Mouse (Mus musculus) gastrocnemius, adult 2 months (tissue): ENCODE measurements at regions not wholly inside any gene's neighbourhood (a gene's known extent, or its start where the extent isn't known, plus 50 kb on each side); places are given as distances from the start of the nearest gene placed in this dataset.
A peak's percentile ranks its signal among the peaks of the same experiment; 100 is the strongest.

Experiments
- DNase-seq: peaks from one replicate; pipeline ENCODE4 v3.0.0; 2022
- H3K27ac ChIP-seq: fragments of 200-600 bp; 2 replicates; pipeline ENCODE4 v1.8.1; 2022; ENCODE audit warnings: mild to moderate bottlenecking
- H3K4me3 ChIP-seq: fragments of 200-600 bp; 2 replicates; pipeline ENCODE4 v1.8.1; 2022; ENCODE audit warnings: mild to moderate bottlenecking, moderate library complexity
- CTCF ChIP-seq: fragments of 200-600 bp; IDR thresholded peaks from 2 replicates; pipeline ENCODE4 v1.8.1; 2022; ENCODE audit warnings: antibody characterized with exemption, mild to moderate bottlenecking, moderate library complexity
- intact Hi-C: fragments of 180-260 bp; cut with DNase I; formaldehyde crosslinking; loops from one replicate; pipeline ENCODE4 v1.15.1; 2025

GRCm38 (mm10) chr13:59204506-59204905, 380.5 kb downstream of the Agtpbp1 start:
- intact Hi-C loops: no loop called here
- no peak overlapping the region for H3K27ac ChIP-seq
- no peak for DNase-seq
- no peak overlapping the region for H3K4me3 ChIP-seq
- no peak for TF ChIP-seq CTCF

- Histone ChIP-seq H3K4me3 (no peak overlapping the region), H3K27ac (no peak overlapping the region)
- TF ChIP-seq CTCF: no peak
- intact Hi-C loops: no loop called here
- peak; percentile 47 for DNase-seq
Measured at GRCm38 (mm10) chr13:59196311-59196710, 388.7 kb downstream of the Agtpbp1 start.

DNA sequence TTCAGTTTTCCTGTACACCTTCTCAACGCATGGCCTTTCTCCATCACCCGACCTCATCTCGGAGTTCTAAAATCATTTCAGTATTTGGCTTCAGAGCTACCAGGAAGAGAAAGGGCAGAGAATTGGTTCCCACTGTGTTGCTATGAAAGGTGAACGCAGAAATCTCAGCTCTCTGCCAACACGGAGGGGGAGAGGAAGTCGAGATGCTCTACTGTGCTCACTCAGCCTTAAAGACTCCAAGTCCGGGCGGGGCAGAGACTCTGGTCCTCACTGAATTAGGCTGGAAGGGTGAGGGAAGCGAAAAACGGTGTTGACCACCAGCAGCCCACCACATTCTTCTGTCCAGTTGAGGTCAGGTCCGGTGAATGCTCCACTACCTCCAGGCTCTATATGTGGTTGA, 382.1 kb downstream of the Ntrk2 start:
- intact Hi-C loops: no loop called here
- DNase-seq: no peak
- no peak for TF ChIP-seq CTCF
- no peak overlapping the region for H3K4me3 ChIP-seq
- no peak overlapping the region for H3K27ac ChIP-seq
